Mouse (Mus musculus): ENCODE data around the gene Nlrp14. TPM values are rescaled to one million over a fixed set of nuclear protein-coding genes. Genes with fewer than 3 reads are reported as not detected.

The Nlrp14 gene
- polyA plus RNA-seq, 1 experiment from 2014 or later: not detected

DNA sequence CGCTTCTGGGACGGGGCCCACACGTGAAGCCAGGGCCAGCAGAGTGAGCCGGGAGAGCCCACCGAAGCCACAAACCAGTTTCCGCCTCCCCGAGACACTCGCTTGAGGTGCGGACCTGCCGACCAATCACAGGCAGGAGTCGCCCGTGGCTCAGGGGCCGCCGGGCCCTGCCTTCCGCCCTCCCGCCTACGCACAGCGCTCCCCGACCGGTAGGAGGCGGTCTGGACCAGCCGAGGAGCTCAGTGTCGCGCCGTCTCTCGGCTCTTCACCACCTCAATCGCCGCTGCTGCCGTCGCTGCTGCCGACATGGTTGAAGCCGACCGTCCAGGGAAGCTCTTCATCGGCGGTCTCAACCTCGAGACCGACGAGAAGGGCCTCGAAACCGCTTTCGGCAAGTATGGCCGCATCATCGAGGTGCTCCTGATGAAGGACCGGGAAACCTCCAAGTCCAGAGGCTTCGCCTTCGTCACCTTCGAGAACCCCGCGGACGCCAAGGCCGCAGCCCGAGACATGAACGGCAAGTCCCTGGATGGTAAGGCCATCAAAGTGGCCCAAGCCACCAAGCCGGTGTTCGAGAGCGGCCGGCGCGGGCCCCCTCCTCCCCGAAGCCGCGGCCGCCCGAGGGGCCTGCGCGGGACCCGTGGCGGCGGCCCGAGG, 42.5 kb downstream of the Nlrp14 start, which contains the start of gene Rbmxl2:
Gene Rbmxl2, plus strand, starts transcription at position 242 of the 657 bp plus-strand sequence.
- WGBS: 40% methylated on average over 67 of the region's 70 CpGs
- Histone ChIP-seq H3K36me3 (ENCODE audit: insufficient read depth, low read length) (no peaks in the 10 kb centered on the region), H3K4me3 (ENCODE audit: low read depth, low read length) (peak within 1 kb of the TSS; percentile 4; the same call in 1 of the 2 replicates), H3K9ac (replicated peaks; ENCODE audit: low read depth) (no peak within 1 kb of the TSS), H3K27me3 (replicated peaks; ENCODE audit: insufficient read depth, low read length) (peaks cover 25% of the 10 kb centered on the region; the same call in 1 of the 2 replicates), H3K4me1 (ENCODE audit: insufficient read depth, low read depth, low read length) (no peaks in the 10 kb centered on the region), H3K4me2 (replicated peaks; ENCODE audit: low read depth, low read length) (no peak within 1 kb of the TSS), H3K9me3 (ENCODE audit: low read length) (no peaks in the 10 kb centered on the region), H3K27ac (ENCODE audit: low read length) (no peak within 1 kb of the TSS)
- no peak for ATAC-seq
- no peak for TF ChIP-seq EP300 (IDR thresholded peaks at IDR 0.05)
- no peak for TF ChIP-seq CTCF (IDR thresholded peaks at IDR 0.05)
- no peak for DNase-seq (ENCODE audit: low spot score)

DNA sequence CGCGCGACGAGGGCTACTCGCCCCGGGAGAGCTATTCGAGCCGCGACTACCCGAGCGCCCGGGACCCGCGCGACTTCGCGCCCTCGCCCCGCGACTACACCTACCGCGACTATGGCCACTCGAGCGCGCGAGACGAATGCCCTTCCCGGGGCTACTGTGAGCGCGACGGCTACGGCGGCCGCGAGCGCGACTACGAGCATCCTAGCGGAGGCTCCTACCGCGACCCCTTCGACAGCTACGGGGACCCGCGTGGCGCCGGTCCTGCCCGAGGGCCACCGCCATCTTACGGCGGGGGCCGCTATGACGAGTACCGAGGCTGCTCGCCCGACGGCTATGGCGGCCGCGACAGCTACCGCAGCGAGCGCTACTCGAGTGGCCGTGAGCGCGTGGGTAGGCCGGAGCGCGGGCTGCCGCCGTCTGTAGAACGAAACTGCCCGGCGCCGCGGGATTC, 43.4 kb downstream of the Nlrp14 start:
- WGBS: 29% methylated on average over 73 of the region's 77 CpGs
- Histone ChIP-seq H3K27me3 (replicated peaks; ENCODE audit: insufficient read depth, low read length) (peaks cover 25% of the 10 kb centered on the region; the same call in 1 of the 2 replicates), H3K36me3 (ENCODE audit: insufficient read depth, low read length) (no peaks in the 10 kb centered on the region), H3K4me3 (ENCODE audit: low read depth, low read length) (peak overlapping the region; percentile 4; the same call in 1 of the 2 replicates), H3K9ac (replicated peaks; ENCODE audit: low read depth) (no peak overlapping the region), H3K9me3 (ENCODE audit: low read length) (no peaks in the 10 kb centered on the region), H3K4me2 (replicated peaks; ENCODE audit: low read depth, low read length) (no peak overlapping the region), H3K27ac (ENCODE audit: low read length) (no peak overlapping the region), H3K4me1 (ENCODE audit: insufficient read depth, low read depth, low read length) (no peaks in the 10 kb centered on the region)
- ATAC-seq: no peak; the same call in 1 of the 2 replicates
- TF ChIP-seq CTCF (IDR thresholded peaks at IDR 0.05) (no peak), EP300 (IDR thresholded peaks at IDR 0.05) (no peak)
- no peak for DNase-seq (ENCODE audit: low spot score)

DNA sequence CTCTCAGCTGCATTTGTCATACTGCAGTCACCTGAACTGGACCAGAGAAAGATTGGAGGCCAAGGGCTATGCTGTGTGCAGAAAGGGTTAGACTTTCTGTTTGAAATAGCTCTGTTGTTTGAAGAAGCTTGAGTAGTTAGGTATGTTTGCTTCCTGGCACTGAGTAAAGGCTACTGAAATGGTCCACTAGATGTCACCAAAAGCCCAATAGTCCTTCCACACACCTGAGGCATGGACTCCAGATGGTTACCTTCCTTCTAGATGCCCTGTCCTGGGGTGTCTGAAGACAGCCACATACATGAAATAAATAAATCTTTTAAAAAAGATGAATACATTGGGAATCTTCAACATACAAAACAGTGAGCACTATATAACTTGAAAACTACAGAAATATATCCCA, 48.9 kb downstream of the Nlrp14 start:
- Histone ChIP-seq H3K4me3 (ENCODE audit: low read depth, low read length) (no peak overlapping the region), H3K9ac (replicated peaks; ENCODE audit: low read depth) (no peak overlapping the region), H3K9me3 (ENCODE audit: low read length) (no peaks in the 10 kb centered on the region), H3K4me1 (ENCODE audit: insufficient read depth, low read depth, low read length) (no peaks in the 10 kb centered on the region), H3K36me3 (ENCODE audit: insufficient read depth, low read length) (no peaks in the 10 kb centered on the region), H3K27me3 (replicated peaks; ENCODE audit: insufficient read depth, low read length) (0 out of 2 replicates have a peak, but pooled peaks cover 6% of the 10 kb centered on the region), H3K27ac (ENCODE audit: low read length) (no peak overlapping the region), H3K4me2 (replicated peaks; ENCODE audit: low read depth, low read length) (no peak overlapping the region)
- DNase-seq (ENCODE audit: low spot score) (peak; percentile 25), ATAC-seq (no peak)
- TF ChIP-seq EP300 (IDR thresholded peaks at IDR 0.05) (no peak), CTCF (IDR thresholded peaks at IDR 0.05) (peak; percentile 54)

DNA sequence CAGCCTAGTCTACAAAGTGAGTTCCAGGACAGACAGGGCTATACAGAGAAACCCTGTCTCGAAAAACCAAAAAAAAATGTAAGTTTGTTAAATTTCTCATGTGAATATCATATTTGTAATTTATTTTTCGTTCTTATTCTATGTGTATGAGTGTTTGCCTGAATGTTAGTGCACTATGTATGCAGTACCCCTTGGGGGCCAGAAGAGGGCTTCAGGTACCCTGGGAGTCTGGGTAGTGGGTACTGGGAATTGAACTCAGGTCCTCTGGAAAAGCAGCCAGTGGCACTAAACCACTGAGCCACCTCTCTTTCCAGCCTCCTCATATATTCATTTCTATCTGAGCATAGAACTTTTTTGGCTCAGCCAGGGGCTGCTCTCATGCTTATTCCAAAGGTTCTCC, 50.1 kb downstream of the Nlrp14 start:
- H3K36me3 ChIP-seq (ENCODE audit: insufficient read depth, low read length): no peaks in the 10 kb centered on the region
- DNase-seq (ENCODE audit: low spot score) (no peak), ATAC-seq (no peak)
- H3K9me3 ChIP-seq (ENCODE audit: low read length): no peaks in the 10 kb centered on the region
- TF ChIP-seq CTCF (IDR thresholded peaks at IDR 0.05): no peak
- no peak for TF ChIP-seq EP300 (IDR thresholded peaks at IDR 0.05)
- 63% methylated on average over 2 of the region's 2 CpGs for WGBS
- H3K4me1 ChIP-seq (ENCODE audit: insufficient read depth, low read depth, low read length): no peaks in the 10 kb centered on the region
- no peak overlapping the region for H3K4me2 ChIP-seq (replicated peaks; ENCODE audit: low read depth, low read length)
- H3K9ac ChIP-seq (replicated peaks; ENCODE audit: low read depth): no peak overlapping the region
- no peaks in the 10 kb centered on the region for H3K27me3 ChIP-seq (replicated peaks; ENCODE audit: insufficient read depth, low read length)
- H3K27ac ChIP-seq (ENCODE audit: low read length): no peak overlapping the region
- no peak overlapping the region for H3K4me3 ChIP-seq (ENCODE audit: low read depth, low read length)

DNA sequence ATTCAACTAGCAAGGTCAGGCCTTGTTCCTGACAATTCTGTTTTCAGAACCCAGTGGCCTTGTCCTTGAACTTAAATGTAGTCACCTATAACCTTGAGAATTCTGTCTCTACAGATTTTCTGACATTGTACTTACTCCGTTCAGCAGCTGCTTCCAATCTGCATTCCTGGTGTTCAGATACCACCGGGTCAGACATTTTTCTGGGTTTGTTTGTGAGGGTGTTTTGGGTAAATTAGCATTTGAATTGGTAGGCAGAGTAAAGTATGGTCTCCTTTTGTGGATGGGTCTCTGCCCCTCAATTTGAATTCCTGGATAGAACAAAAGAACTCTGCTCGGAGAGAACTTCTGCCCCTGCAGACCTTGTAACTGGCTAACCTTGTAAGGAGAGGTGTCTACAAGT, 70.1 kb downstream of the Nlrp14 start:
- H3K4me2 ChIP-seq (replicated peaks; ENCODE audit: low read depth, low read length): no peak overlapping the region
- DNase-seq (ENCODE audit: low spot score) (no peak), ATAC-seq (no peak)
- H3K9me3 ChIP-seq (ENCODE audit: low read length): no peaks in the 10 kb centered on the region
- H3K4me1 ChIP-seq (ENCODE audit: insufficient read depth, low read depth, low read length): no peaks in the 10 kb centered on the region
- H3K36me3 ChIP-seq (ENCODE audit: insufficient read depth, low read length): no peaks in the 10 kb centered on the region
- H3K9ac ChIP-seq (replicated peaks; ENCODE audit: low read depth): no peak overlapping the region
- 62% methylated on average over 3 of the region's 3 CpGs for WGBS
- H3K27ac ChIP-seq (ENCODE audit: low read length): no peak overlapping the region
- TF ChIP-seq EP300 (IDR thresholded peaks at IDR 0.05): no peak
- TF ChIP-seq CTCF (IDR thresholded peaks at IDR 0.05): no peak
- no peak overlapping the region for H3K4me3 ChIP-seq (ENCODE audit: low read depth, low read length)
- H3K27me3 ChIP-seq (replicated peaks; ENCODE audit: insufficient read depth, low read length): no peaks in the 10 kb centered on the region

DNA sequence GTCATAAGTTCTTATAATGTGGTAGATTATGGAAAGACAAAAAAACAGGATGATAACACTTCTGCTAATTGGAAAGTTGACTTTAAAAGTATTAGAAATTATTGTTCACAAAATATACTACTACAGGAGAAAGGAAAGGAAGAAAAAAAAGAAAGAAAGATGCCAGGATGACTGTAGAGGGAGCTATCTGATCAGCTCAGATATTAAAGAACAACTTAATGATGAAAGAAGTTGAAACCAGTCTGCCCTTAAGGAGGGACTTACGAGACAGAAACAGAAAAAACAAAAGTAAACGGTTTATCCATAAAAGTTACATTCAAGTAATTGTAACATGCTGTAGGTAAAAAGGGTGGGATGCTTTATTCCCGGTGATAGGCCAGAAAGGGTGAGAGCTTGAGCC, 70.7 kb downstream of the Nlrp14 start:
- no peaks in the 10 kb centered on the region for H3K36me3 ChIP-seq (ENCODE audit: insufficient read depth, low read length)
- no peak overlapping the region for H3K4me3 ChIP-seq (ENCODE audit: low read depth, low read length)
- DNase-seq (ENCODE audit: low spot score) (no peak), ATAC-seq (no peak)
- no peaks in the 10 kb centered on the region for H3K4me1 ChIP-seq (ENCODE audit: insufficient read depth, low read depth, low read length)
- WGBS: 62% methylated on average over 3 of the region's 3 CpGs
- no peak overlapping the region for H3K4me2 ChIP-seq (replicated peaks; ENCODE audit: low read depth, low read length)
- H3K27ac ChIP-seq (ENCODE audit: low read length): no peak overlapping the region
- TF ChIP-seq CTCF (IDR thresholded peaks at IDR 0.05) (no peak), EP300 (IDR thresholded peaks at IDR 0.05) (no peak)
- H3K9ac ChIP-seq (replicated peaks; ENCODE audit: low read depth): no peak overlapping the region
- no peaks in the 10 kb centered on the region for H3K9me3 ChIP-seq (ENCODE audit: low read length)
- H3K27me3 ChIP-seq (replicated peaks; ENCODE audit: insufficient read depth, low read length): no peaks in the 10 kb centered on the region
